Mouse (Mus musculus) stomach, postnatal 0 days (tissue): ENCODE data around the gene Osbpl6. TPM values are rescaled to one million over a fixed set of nuclear protein-coding genes. Genes with fewer than 3 reads are reported as not detected.

ENCODE experiments used
- ATAC-seq: fragments of 200-750 bp; cut with Nextera tagmentation; 2 replicates; pipeline ENCODE4 v1.8.0; 2017; ENCODE audit not compliant: low FRiP score, low TSS enrichment
- DNase-seq: peaks from one replicate; pipeline ENCODE4 v3.0.0-alpha.2; 2016; ENCODE audit warnings: low spot score
- H3K27ac ChIP-seq: fragments of 300-500 bp; sonication (generic); replicated peaks from 2 replicates; pipeline ENCODE4 v1.5.1; 2014; ENCODE audit warnings: mild to moderate bottlenecking, control low read depth
- H3K27me3 ChIP-seq: fragments of 300-500 bp; sonication (generic); 2 replicates; pipeline ENCODE4 v1.6.1; 2014; ENCODE audit warnings: low read length; ENCODE audit not compliant: control insufficient read depth, insufficient read depth
- H3K36me3 ChIP-seq: fragments of 300-500 bp; sonication (generic); 2 replicates; pipeline ENCODE4 v1.6.1; 2014; ENCODE audit warnings: low read length, mixed read lengths; ENCODE audit not compliant: control insufficient read depth, insufficient read depth
- H3K4me1 ChIP-seq: fragments of 300-500 bp; sonication (generic); replicated peaks from 2 replicates; pipeline ENCODE4 v1.6.1; 2014; ENCODE audit warnings: antibody characterized with exemption; ENCODE audit not compliant: control insufficient read depth, insufficient read depth
- H3K4me2 ChIP-seq: fragments of 300-500 bp; sonication (generic); replicated peaks from 2 replicates; pipeline ENCODE4 v1.6.1; 2014; ENCODE audit warnings: low read depth, mild to moderate bottlenecking, control low read depth, moderate library complexity
- H3K4me3 ChIP-seq: fragments of 300-500 bp; sonication (generic); 2 replicates; pipeline ENCODE4 v1.5.1; 2014; ENCODE audit warnings: low read depth, low read length, control low read depth
- H3K9ac ChIP-seq: fragments of 300-500 bp; sonication (generic); 2 replicates; pipeline ENCODE4 v1.6.1; 2014; ENCODE audit warnings: mild to moderate bottlenecking, low read length, control low read depth, mixed read lengths
- H3K9me3 ChIP-seq: fragments of 300-500 bp; sonication (generic); 2 replicates; pipeline ENCODE4 v1.6.1; 2016; ENCODE audit warnings: low read length; ENCODE audit not compliant: control insufficient read depth
- CTCF ChIP-seq: IDR thresholded peaks from 2 replicates; pipeline ENCODE4 v1.5.1; 2016; ENCODE audit warnings: antibody characterized with exemption, low read depth, mild to moderate bottlenecking, moderate library complexity
- EP300 ChIP-seq: optimal IDR thresholded peaks from 2 replicates; pipeline ENCODE3; 2016; ENCODE audit warnings: antibody characterized with exemption
- WGBS: fragments of 180-500 bp; shearing (Covaris S2); extraction: QIAGEN DNeasy Blood & Tissue Kit; methylation state at CpG from one replicate; pipeline ENCODE4 v1.1.7; 2014; 5-methylcytosine and 5-hydroxymethylcytosine counted together
- polyA plus RNA-seq: library from polyadenylated mRNA; unstranded; fragments of >200 nt; fragmentation: Nextera tagmentation; extraction: Ambion mirVana; gene quantifications from 2 replicates; pipeline ENCODE4 v1.2.1, GENCODE M21; 2015

The Osbpl6 gene
- polyA plus RNA-seq, 1 experiment from 2014 or later, result 4.7 TPM

DNA sequence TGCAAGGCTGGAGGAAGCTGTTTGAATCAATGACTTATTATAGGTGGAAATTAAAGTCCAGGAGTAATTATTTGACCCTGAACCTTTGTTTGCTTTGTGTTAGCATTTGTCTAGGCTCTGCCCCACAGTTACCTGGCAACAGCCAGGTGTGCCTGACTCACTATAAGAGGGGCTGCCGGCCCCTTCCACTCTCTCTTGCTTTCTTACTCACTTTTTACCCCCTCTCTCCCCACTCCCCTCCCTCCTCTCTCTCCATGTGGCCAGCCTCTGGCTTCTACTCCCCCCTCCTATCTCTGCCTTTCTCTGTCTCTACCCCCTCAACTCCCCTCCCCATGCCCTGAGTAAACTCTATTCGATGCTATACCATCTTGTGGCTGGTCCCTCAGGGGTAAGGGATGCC, 33.2 kb downstream of the Osbpl6 start:
- Histone ChIP-seq H3K9ac (no peak overlapping the region), H3K36me3 (no peaks in the 10 kb centered on the region), H3K4me2 (no peak overlapping the region), H3K9me3 (no peaks in the 10 kb centered on the region), H3K4me1 (no peaks in the 10 kb centered on the region), H3K27me3 (no peaks in the 10 kb centered on the region), H3K4me3 (no peak overlapping the region), H3K27ac (no peak overlapping the region)
- 38% methylated on average over 2 of the region's 2 CpGs for WGBS
- DNase-seq (no peak), ATAC-seq (no peak)
- TF ChIP-seq CTCF (no peak), EP300 (no peak)

DNA sequence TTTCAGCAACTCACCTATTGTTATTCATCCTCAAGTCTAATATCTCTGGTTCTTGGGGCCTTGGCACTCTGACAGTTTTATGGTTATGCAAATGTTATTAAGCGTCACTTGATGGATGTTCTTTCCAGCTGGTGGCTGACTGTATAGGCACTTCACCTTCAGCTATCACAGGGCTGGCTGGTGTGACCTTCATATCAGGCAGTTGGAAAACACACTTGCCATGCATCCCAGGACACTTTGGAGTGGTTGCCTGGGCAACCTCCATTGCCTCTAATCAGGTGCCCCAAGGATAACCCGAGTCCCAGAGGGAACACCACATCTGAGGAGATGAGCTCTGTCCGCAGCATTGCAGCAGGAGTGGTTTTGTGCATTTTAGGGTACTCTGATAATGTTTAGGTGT, 35.8 kb downstream of the Osbpl6 start:
- WGBS, result 35% methylated on average over 3 of the region's 3 CpGs
- H3K4me2 ChIP-seq, result no peak overlapping the region
- H3K9ac ChIP-seq, result no peak overlapping the region
- no peaks in the 10 kb centered on the region for H3K36me3 ChIP-seq
- no peaks in the 10 kb centered on the region for H3K4me1 ChIP-seq
- H3K4me3 ChIP-seq, result no peak overlapping the region
- ATAC-seq (no peak), DNase-seq (no peak)
- H3K27ac ChIP-seq, result no peak overlapping the region
- no peaks in the 10 kb centered on the region for H3K9me3 ChIP-seq
- no peaks in the 10 kb centered on the region for H3K27me3 ChIP-seq
- TF ChIP-seq EP300, result no peak
- TF ChIP-seq CTCF, result no peak

DNA sequence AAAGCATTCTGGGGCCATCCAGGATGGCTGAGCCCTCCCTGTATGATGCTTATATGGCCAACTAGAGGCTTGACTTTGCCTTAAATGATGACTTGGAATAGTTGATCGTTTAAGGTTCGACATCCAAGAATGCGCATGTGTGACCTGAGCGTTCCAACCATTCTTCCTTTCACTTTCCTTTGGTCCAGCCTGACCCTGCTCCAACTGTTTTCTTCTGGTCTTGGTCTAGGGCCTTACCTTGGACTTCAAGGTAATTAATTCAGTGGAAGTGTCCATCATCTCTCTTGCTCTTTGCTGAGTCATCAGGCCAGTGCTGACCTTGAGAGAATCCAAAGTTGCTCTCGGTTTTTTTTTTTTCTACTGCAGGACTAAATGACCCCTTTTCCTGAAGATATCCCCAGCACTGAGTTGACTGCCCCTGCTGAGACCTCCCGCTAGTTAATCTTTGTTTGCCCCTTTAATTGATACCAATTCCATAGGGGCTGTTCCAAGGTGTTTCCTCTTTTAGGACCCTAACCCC, 43.6 kb downstream of the Osbpl6 start:
- no peak overlapping the region for H3K9ac ChIP-seq
- 85% methylated on average over 6 of the region's 6 CpGs for WGBS
- no peaks in the 10 kb centered on the region for H3K27me3 ChIP-seq
- no peak overlapping the region for H3K4me2 ChIP-seq
- no peaks in the 10 kb centered on the region for H3K36me3 ChIP-seq
- DNase-seq (no peak), ATAC-seq (no peak)
- no peak overlapping the region for H3K4me3 ChIP-seq
- TF ChIP-seq EP300, result no peak
- no peak for TF ChIP-seq CTCF
- H3K9me3 ChIP-seq, result no peaks in the 10 kb centered on the region
- H3K27ac ChIP-seq, result no peak overlapping the region
- no peaks in the 10 kb centered on the region for H3K4me1 ChIP-seq

DNA sequence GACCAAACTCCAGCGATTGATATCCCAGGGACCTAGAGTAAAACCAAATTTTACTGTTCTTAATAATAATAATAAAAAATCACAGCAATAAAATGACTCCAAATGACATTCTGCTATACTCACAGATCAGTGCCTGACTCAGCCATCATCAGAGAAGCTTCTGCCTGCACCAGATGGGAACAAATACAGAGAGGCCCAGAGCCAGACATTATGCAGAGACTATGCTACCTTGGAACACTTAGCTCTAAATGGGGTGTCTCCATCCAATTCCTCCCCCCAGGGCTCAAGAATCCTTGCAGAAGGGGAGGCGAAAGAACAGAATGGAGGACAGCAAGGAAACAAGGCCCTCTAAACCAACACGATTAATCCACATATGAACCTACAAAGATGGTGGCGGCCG, 60.4 kb downstream of the Osbpl6 start:
- WGBS, result over 99% methylated on average over 5 of the region's 5 CpGs
- Histone ChIP-seq H3K9ac (no peak overlapping the region), H3K4me3 (no peak overlapping the region), H3K9me3 (no peaks in the 10 kb centered on the region), H3K4me1 (no peaks in the 10 kb centered on the region), H3K27ac (no peak overlapping the region), H3K36me3 (no peaks in the 10 kb centered on the region), H3K27me3 (no peaks in the 10 kb centered on the region), H3K4me2 (no peak overlapping the region)
- no peak for DNase-seq
- ATAC-seq, result no peak
- TF ChIP-seq CTCF (no peak), EP300 (no peak)

DNA sequence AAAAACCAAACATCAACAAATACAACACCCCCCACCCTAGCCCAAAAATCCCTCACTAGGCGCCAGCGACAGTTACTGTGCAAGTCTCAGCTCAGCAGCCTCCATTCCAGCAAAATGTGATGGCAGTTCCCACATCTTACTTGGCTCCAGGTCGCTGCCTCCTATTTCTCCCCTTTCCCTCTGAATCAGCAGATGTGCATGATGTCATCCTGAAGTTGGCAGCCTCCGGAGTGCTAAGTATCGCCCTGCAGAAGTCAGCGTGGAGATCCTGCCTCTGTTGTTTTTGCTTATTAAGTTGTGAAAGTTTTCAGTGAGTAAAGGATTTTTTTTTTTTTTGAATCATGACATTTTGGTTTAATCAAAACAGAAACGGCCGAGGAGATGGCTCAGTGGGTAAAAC, 61.9 kb downstream of the Osbpl6 start:
- Histone ChIP-seq H3K9me3 (no peaks in the 10 kb centered on the region), H3K27me3 (no peaks in the 10 kb centered on the region), H3K4me3 (no peak overlapping the region), H3K4me1 (no peaks in the 10 kb centered on the region), H3K4me2 (no peak overlapping the region), H3K9ac (no peak overlapping the region), H3K36me3 (no peaks in the 10 kb centered on the region), H3K27ac (no peak overlapping the region)
- WGBS, result 47% methylated on average over 8 of the region's 8 CpGs
- DNase-seq (no peak), ATAC-seq (no peak)
- no peak for TF ChIP-seq CTCF
- TF ChIP-seq EP300, result no peak

DNA sequence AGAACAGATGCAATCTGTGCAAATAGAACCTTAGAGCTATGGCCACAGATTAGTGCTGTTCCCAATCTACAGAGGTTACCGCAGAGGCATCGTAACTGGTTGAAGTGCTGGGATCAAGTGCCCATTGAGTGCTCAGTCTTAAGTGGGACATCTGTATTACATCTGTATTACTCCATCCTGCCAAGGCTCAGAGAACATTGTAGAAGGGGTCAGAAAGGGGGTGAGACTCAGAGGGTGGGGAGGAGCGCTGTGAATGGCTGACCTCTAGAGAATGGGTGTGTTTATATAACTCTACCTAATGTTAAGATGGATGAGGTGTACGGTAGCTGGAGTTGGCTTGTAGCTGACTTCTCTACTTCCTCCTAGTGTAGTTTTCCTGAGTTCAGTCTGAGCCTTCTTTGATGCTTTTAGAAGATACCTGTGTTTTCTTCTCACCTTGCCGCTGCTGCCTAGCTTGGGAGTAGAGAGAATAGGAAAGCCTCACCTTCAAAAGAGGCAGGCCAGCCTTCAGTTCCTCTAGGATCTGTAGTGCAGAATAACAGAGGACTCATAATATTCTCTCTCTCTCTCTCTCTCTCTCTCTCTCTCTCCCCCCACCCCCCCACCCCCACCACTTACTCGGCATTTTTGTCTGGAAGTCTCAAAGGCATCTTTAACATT, 62.9 kb downstream of the Osbpl6 start:
- H3K9me3 ChIP-seq, result no peaks in the 10 kb centered on the region
- TF ChIP-seq EP300 (no peak), CTCF (no peak)
- H3K4me2 ChIP-seq, result no peak overlapping the region
- no peak for DNase-seq
- ATAC-seq, result no peak
- H3K27ac ChIP-seq, result no peak overlapping the region
- H3K27me3 ChIP-seq, result no peaks in the 10 kb centered on the region
- no peaks in the 10 kb centered on the region for H3K4me1 ChIP-seq
- no peaks in the 10 kb centered on the region for H3K36me3 ChIP-seq
- H3K4me3 ChIP-seq, result no peak overlapping the region
- WGBS, result 55% methylated on average over 6 of the region's 6 CpGs
- H3K9ac ChIP-seq, result no peak overlapping the region
